Mouse (Mus musculus): ENCODE data around the gene Adrm1.

Adrm1 gene

GRCm38 (mm10) chr2:180218677-180219076 lies 47.4 kb downstream of the Adrm1 start:
- no peak for DNase-seq (ENCODE audit: low spot score)

- DNase-seq (ENCODE audit: low spot score) = no peak
Observed at GRCm38 (mm10) chr2:180219145-180219943, 48.1 kb downstream of the Adrm1 start.

GRCm38 (mm10) chr2:180220165-180220564 lies 48.9 kb downstream of the Adrm1 start:
- no peak for DNase-seq (ENCODE audit: low spot score)

- DNase-seq (ENCODE audit: low spot score) = no peak
Observed at GRCm38 (mm10) chr2:180221051-180221450, 49.8 kb downstream of the Adrm1 start.

- DNase-seq (ENCODE audit: low spot score) = no peak
Observed at GRCm38 (mm10) chr2:180222250-180222649, 51.0 kb downstream of the Adrm1 start.

GRCm38 (mm10) chr2:180224647-180225043 lies 53.4 kb downstream of the Adrm1 start:
- DNase-seq (ENCODE audit: low spot score) = no peak

GRCm38 (mm10) chr2:180225044-180225761 lies 53.9 kb downstream of the Adrm1 start:
- no peak for DNase-seq (ENCODE audit: low spot score)

All from layer of hippocampus, adult 9-10 months (tissue).